Mouse (Mus musculus): ENCODE measurements around the gene Ilk. TPM values are rescaled to one million over a fixed set of nuclear protein-coding genes. Genes with fewer than 3 reads are reported as not detected.

Gene Ilk
- polyA plus RNA-seq, 1 experiment from 2014 or later: 240 TPM

- no peaks in the 10 kb centered on the region for H3K9me3 ChIP-seq
- H3K4me3 ChIP-seq: peak within 1 kb of the TSS; percentile 72
- no peaks in the 10 kb centered on the region for H3K27me3 ChIP-seq (ENCODE audit: insufficient read depth, poor library complexity, severe bottlenecking)
- H3K27ac ChIP-seq: peak within 1 kb of the TSS; percentile 88
- WGBS: 21% methylated on average over 20 of the region's 20 CpGs
- DNase-seq (ENCODE audit: low spot score): peak; percentile 88
- peaks cover 19% of the 10 kb centered on the region for H3K4me1 ChIP-seq (replicated peaks)
- peaks cover 75% of the 10 kb centered on the region for H3K36me3 ChIP-seq
Measured at GRCm38 (mm10) chr7:105751491-105752433, 15.4 kb downstream of the Ilk start, which contains the start of gene Tpp1. Gene Tpp1 (minus strand): TSS chr7:105752235.

GRCm38 (mm10) chr7:105752716-105753115 lies 16.3 kb downstream of the Ilk start:
- Histone ChIP-seq H3K9me3 (no peaks in the 10 kb centered on the region), H3K36me3 (peaks cover 76% of the 10 kb centered on the region), H3K4me3 (no peak overlapping the region), H3K27me3 (ENCODE audit: insufficient read depth, poor library complexity, severe bottlenecking) (no peaks in the 10 kb centered on the region), H3K4me1 (replicated peaks) (peaks cover 19% of the 10 kb centered on the region), H3K27ac (no peak overlapping the region)
- WGBS: 82% methylated on average over 2 of the region's 2 CpGs
- DNase-seq (ENCODE audit: low spot score): no peak

GRCm38 (mm10) chr7:105753281-105753680 lies 16.9 kb downstream of the Ilk start:
- WGBS: 90% methylated on average over 10 of the region's 10 CpGs
- peaks cover 76% of the 10 kb centered on the region for H3K36me3 ChIP-seq
- H3K27ac ChIP-seq: no peak overlapping the region
- no peak for DNase-seq (ENCODE audit: low spot score)
- no peaks in the 10 kb centered on the region for H3K27me3 ChIP-seq (ENCODE audit: insufficient read depth, poor library complexity, severe bottlenecking)
- no peak overlapping the region for H3K4me3 ChIP-seq
- peaks cover 19% of the 10 kb centered on the region for H3K4me1 ChIP-seq (replicated peaks)
- H3K9me3 ChIP-seq: no peaks in the 10 kb centered on the region

GRCm38 (mm10) chr7:105761813-105762484 lies 25.6 kb downstream of the Ilk start:
- Histone ChIP-seq H3K27me3 (ENCODE audit: insufficient read depth, poor library complexity, severe bottlenecking) (peaks cover 51% of the 10 kb centered on the region), H3K27ac (no peak overlapping the region), H3K4me1 (replicated peaks) (peaks cover 21% of the 10 kb centered on the region), H3K4me3 (peak overlapping the region; percentile 39), H3K9me3 (no peaks in the 10 kb centered on the region), H3K36me3 (peaks cover 99% of the 10 kb centered on the region)
- DNase-seq (ENCODE audit: low spot score): peak; percentile 24
- 15% methylated on average over 51 of the region's 51 CpGs for WGBS

GRCm38 (mm10) chr7:105762517-105763270 lies 26.3 kb downstream of the Ilk start:
- DNase-seq (ENCODE audit: low spot score): no peak
- Histone ChIP-seq H3K27ac (no peak overlapping the region), H3K9me3 (no peaks in the 10 kb centered on the region), H3K27me3 (ENCODE audit: insufficient read depth, poor library complexity, severe bottlenecking) (peaks cover 51% of the 10 kb centered on the region), H3K4me1 (replicated peaks) (peaks cover 28% of the 10 kb centered on the region), H3K4me3 (peak overlapping the region; percentile 39), H3K36me3 (peaks cover 95% of the 10 kb centered on the region)
- WGBS: 18% methylated on average over 55 of the region's 55 CpGs

GRCm38 (mm10) chr7:105764331-105764730 lies 27.9 kb downstream of the Ilk start:
- no peaks in the 10 kb centered on the region for H3K9me3 ChIP-seq
- DNase-seq (ENCODE audit: low spot score): no peak
- H3K27ac ChIP-seq: no peak overlapping the region
- H3K36me3 ChIP-seq: peaks cover 83% of the 10 kb centered on the region
- WGBS: 91% methylated on average over 11 of the region's 11 CpGs
- H3K4me1 ChIP-seq (replicated peaks): peaks cover 43% of the 10 kb centered on the region
- peaks cover 51% of the 10 kb centered on the region for H3K27me3 ChIP-seq (ENCODE audit: insufficient read depth, poor library complexity, severe bottlenecking)
- no peak overlapping the region for H3K4me3 ChIP-seq

- peak; percentile 70 for DNase-seq (ENCODE audit: low spot score)
- H3K4me3 ChIP-seq: peak overlapping the region; percentile 31
- peaks cover 29% of the 10 kb centered on the region for H3K27me3 ChIP-seq (ENCODE audit: insufficient read depth, poor library complexity, severe bottlenecking)
- H3K36me3 ChIP-seq: peaks cover 83% of the 10 kb centered on the region
- 14% methylated on average over 6 of the region's 6 CpGs for WGBS
- no peaks in the 10 kb centered on the region for H3K9me3 ChIP-seq
- peak overlapping the region; percentile 82 for H3K27ac ChIP-seq
- peaks cover 37% of the 10 kb centered on the region for H3K4me1 ChIP-seq (replicated peaks)
Measured at GRCm38 (mm10) chr7:105767729-105768165, 31.4 kb downstream of the Ilk start.

GRCm38 (mm10) chr7:105769959-105770358 lies 33.6 kb downstream of the Ilk start:
- Histone ChIP-seq H3K27me3 (ENCODE audit: insufficient read depth, poor library complexity, severe bottlenecking) (peaks cover 7% of the 10 kb centered on the region), H3K9me3 (no peaks in the 10 kb centered on the region), H3K27ac (no peak overlapping the region), H3K36me3 (peaks cover 72% of the 10 kb centered on the region), H3K4me1 (replicated peaks) (peaks cover 38% of the 10 kb centered on the region), H3K4me3 (no peak overlapping the region)
- no peak for DNase-seq (ENCODE audit: low spot score)
- WGBS: 95% methylated on average over 3 of the region's 3 CpGs

GRCm38 (mm10) chr7:105772331-105772730 lies 35.9 kb downstream of the Ilk start:
- no peak for DNase-seq (ENCODE audit: low spot score)
- no peak overlapping the region for H3K27ac ChIP-seq
- H3K27me3 ChIP-seq (ENCODE audit: insufficient read depth, poor library complexity, severe bottlenecking): no peaks in the 10 kb centered on the region
- H3K9me3 ChIP-seq: no peaks in the 10 kb centered on the region
- WGBS: 94% methylated on average over 15 of the region's 15 CpGs
- peaks cover 67% of the 10 kb centered on the region for H3K36me3 ChIP-seq
- H3K4me1 ChIP-seq (replicated peaks): peaks cover 35% of the 10 kb centered on the region
- H3K4me3 ChIP-seq: no peak overlapping the region

- 91% methylated on average over 5 of the region's 5 CpGs for WGBS
- Histone ChIP-seq H3K4me3 (no peak overlapping the region), H3K9me3 (no peaks in the 10 kb centered on the region), H3K27me3 (ENCODE audit: insufficient read depth, poor library complexity, severe bottlenecking) (no peaks in the 10 kb centered on the region), H3K27ac (no peak overlapping the region), H3K36me3 (peaks cover 63% of the 10 kb centered on the region), H3K4me1 (replicated peaks) (peaks cover 35% of the 10 kb centered on the region)
- DNase-seq (ENCODE audit: low spot score): no peak
Measured at GRCm38 (mm10) chr7:105773041-105773440, 36.6 kb downstream of the Ilk start.

- Histone ChIP-seq H3K27me3 (ENCODE audit: insufficient read depth, poor library complexity, severe bottlenecking) (no peaks in the 10 kb centered on the region), H3K4me3 (no peak overlapping the region), H3K9me3 (no peaks in the 10 kb centered on the region), H3K36me3 (peaks cover 75% of the 10 kb centered on the region), H3K27ac (0 out of 2 replicates have a peak overlapping the region, but pooled peaks have one; percentile 43), H3K4me1 (replicated peaks) (peaks cover 39% of the 10 kb centered on the region)
- DNase-seq (ENCODE audit: low spot score): no peak
- WGBS: 49% methylated on average over 8 of the region's 8 CpGs
Measured at GRCm38 (mm10) chr7:105774661-105775060, 38.3 kb downstream of the Ilk start.

- Histone ChIP-seq H3K9me3 (no peaks in the 10 kb centered on the region), H3K36me3 (peaks cover 75% of the 10 kb centered on the region), H3K4me3 (no peak overlapping the region), H3K4me1 (replicated peaks) (peaks cover 35% of the 10 kb centered on the region), H3K27me3 (ENCODE audit: insufficient read depth, poor library complexity, severe bottlenecking) (no peaks in the 10 kb centered on the region), H3K27ac (no peak overlapping the region)
- 89% methylated on average over 2 of the region's 2 CpGs for WGBS
- DNase-seq (ENCODE audit: low spot score): no peak
Measured at GRCm38 (mm10) chr7:105776026-105776425, 39.6 kb downstream of the Ilk start.
